Mouse (Mus musculus) embryo, embryonic 11 days (tissue): ENCODE measurements at regions not wholly inside any gene's neighbourhood (a gene's known extent, or its start where the extent isn't known, plus 50 kb on each side); places are given as distances from the start of the nearest gene placed in this dataset.

Experiments used
- DNase-seq: peaks from one replicate; pipeline ENCODE4 v3.0.0-alpha.2; 2015

GRCm38 (mm10) chrX:132452986-132453385 lies 1235.8 kb downstream of the Pcdh19 start:
- DNase-seq: peak; percentile 30
